Mouse (Mus musculus) megakaryocyte-erythroid progenitor cell, adult 5-6 weeks (primary cell): Measurements from ENCODE around the gene Tnpo1. TPM values are rescaled to one million over a fixed set of nuclear protein-coding genes. Genes with fewer than 3 reads are reported as not detected.
A peak's percentile ranks its signal among the peaks of the same experiment; 100 is the strongest.

ENCODE experiments used
- ATAC-seq: replicated peaks from 2 replicates; pipeline ENCODE4 v1.8.0; 2016; ENCODE audit warnings: mild to moderate bottlenecking, inconsistent platforms; ENCODE audit not compliant: severe bottlenecking, poor library complexity, low FRiP score, low TSS enrichment
- total RNA-seq, 2 experiments: library from RNA; stranded (forward) in 1 of 2; stranded (reverse) in 1 of 2; fragments of 200-1000, 215-1000 nt in 1 of 2; fragments of >200 nt in 1 of 2; fragmentation: Nextera tagmentation in 1 of 2; gene quantifications; 2 replicates each; pipeline ENCODE4 v1.2.3; 2014 to 2017

The Tnpo1 gene
- total RNA-seq, 2 experiments from 2014 or later = 87.0 to 119 TPM

DNA sequence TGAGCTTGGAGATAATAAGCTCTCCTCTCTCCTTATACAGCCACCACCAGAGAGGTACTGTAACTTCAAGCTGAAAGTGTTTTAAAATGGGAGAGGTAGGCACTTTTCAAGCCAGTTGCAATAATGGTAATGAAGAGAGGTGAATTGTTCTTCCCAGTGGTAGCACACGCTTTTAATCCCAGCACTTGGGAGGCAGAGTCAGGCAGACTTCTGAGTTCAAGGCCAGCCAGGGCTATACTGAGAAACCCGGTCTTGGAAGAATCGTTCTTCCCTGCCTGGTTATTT lies 716 bp upstream of the Tnpo1 start:
- ATAC-seq = 0 out of 2 replicates have a peak, but pooled peaks have one; percentile 1

DNA sequence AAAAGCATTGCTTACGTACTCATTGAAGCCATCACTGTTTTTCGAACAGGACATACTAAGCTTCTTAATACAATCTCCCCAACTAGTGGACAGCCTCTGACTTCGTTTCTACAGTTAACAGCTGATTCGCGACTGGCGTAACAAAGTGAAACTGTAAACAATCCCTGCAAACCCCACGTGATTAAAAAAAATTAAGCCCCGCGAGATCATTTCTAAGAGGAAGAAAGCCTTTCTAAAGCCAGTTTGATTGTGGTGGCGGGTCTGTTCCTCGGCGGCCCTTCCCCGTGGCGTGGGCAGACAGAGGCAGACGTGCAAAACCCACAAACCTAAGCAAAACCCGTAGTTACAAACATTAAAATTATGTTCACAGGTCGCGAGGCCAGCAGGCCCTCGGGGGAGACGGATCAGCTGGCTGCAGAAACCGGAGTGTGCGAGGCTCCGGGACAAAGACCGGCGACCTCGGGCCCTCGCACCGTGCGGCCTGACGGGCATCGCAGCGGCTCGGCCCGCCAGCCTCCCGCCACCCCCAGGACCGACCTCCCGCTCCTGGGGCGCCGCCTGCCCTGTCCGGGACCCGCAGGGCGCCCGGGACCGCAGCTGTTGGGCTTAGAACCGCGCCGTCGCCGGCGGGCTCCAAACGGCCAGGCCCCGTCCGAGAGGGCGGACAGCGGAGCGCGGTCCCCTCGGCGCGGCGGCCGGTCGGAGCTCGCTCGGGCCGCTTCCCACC lies 535 bp downstream of the Tnpo1 start:
- peak; percentile 69 for ATAC-seq

DNA sequence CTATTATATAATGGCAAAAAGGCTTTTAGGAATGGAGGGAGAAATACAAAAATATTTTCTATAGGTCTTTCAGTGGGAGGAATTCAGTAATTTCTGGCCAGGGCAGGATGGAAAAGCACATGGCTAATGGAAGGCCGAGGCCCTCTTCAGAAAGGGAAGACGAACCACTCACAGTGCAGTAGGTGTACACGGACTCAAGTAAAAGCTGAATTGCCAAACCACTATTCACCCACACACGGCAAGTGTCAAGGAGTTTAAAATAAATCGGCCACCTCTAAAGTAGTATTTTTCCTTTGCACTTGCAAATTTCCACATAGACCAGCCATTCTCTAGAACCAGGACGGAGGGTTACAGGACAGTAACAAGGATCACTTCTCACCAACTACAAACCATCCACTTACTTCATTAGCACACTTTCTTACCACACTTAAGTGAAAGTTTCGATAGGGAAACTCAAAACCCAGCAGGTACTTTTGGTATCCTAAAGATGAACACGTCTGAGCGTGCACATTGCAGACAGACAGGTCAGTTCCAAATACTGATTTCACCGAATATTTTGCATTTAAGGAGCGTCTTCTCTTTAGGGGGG lies 1.2 kb downstream of the Tnpo1 start:
- no peak for ATAC-seq

DNA sequence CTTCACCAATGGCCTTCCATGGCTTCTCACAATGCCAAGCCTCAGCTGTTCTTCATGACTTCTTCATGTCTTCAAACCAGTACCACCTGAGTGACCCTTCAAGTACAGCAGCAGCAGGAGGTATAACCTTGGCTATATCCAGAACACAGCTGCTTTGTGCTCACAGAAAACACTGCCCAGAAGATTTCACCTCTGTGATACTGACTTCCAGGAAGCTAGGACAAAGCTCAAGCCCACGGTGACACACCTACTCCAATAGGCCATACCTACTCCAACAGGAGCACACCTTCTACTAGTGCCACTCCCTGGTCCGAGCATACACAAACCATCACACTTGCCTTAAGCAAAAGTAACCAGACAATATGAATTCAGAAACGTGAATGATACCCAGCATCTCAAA lies 3.4 kb downstream of the Tnpo1 start:
- ATAC-seq = no peak

DNA sequence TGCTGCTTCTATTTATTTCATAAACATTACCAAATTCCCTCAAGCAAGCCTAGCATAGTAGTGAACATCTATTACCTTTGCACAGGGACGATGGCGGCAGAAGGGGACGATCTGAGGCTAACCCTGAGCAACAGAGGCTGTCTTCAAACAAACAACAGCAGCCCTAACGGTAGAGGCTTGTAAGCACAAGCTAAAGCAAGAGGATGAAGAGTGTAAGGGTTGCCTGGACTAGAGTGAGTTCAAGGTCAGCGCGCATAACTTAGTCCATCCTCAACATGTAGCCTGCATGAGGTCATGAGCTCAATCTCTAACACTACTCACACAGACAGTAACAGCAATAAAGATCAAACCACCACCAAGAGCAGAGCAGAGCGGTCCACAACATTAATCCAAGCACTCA lies 4.9 kb downstream of the Tnpo1 start:
- no peak for ATAC-seq

DNA sequence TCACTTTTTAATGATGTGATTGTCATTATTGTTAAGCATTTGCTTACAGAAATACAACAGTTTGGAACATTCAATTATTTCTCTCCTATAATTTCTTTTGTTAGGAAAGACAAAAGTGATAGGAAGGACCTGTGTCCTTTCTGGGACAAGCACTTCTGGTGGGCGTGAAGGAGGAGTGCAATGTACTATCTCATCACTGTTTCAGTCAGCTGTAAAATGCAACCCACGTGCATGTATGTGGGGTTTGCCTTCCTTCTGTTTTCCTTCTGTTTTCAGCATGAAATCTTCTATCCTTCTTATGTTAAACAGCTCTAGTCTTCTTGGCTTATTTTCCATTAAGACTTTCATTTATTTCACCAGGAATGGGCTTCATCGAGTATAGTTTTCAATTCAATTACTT lies 5.9 kb downstream of the Tnpo1 start:
- ATAC-seq = no peak

DNA sequence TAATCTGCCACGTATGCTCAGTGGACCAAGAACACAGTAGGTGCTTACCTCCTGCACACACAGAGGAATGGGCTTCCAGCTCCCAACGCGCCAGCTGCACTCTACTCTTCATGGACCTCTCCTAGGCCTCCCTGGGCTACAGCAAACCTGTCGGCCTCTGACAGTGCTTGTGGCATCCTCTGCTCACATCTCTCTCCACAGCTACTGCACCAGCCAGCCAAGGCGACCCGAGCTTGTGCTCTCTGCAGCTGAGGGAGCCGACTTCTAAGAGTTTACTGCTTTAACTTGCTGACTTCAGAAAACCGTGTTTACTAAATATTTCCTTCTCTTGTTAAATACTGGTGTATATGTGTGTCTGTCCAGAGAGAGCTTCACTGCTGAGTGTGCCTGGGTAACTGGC lies 6.5 kb downstream of the Tnpo1 start:
- ATAC-seq = no peak

DNA sequence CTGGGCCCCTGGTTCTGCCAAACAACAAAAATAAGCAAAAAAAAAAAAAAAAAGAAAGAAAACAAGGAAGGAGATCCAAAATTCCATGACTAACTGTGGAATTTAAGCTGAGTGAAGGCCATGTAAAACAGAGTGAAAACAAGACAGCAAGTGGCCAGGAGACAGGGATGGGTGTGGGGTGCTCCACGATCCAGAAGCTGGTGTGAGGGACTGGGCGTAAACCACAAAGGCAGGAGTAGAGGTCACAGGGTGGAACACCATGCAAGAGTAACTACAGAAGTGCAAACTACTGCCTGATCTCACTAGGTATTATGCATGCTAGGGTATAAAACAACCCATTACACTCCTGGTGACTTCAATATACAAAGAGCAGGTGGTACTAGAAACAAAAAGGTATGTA lies 8.3 kb downstream of the Tnpo1 start:
- ATAC-seq = 0 out of 2 replicates have a peak, but pooled peaks have one; percentile 44

DNA sequence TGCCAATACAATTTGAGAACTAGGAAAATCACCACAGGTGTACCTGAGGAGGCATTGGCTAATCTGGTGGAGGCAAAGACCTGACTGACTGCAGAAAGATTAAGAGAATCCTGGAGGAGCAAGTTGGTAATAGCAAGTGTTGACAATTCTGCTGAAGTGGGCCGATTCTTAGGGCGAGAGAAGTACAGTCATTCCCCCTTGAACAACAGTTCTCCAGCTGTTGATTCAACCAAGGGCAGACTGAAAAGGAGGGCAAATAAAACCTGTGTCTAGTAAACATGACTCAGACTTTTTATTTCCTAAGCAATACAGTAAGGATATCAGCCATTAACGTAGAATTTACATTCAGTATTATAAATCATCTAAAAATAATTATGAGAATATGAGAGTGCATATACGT lies 10.6 kb downstream of the Tnpo1 start:
- ATAC-seq = no peak

DNA sequence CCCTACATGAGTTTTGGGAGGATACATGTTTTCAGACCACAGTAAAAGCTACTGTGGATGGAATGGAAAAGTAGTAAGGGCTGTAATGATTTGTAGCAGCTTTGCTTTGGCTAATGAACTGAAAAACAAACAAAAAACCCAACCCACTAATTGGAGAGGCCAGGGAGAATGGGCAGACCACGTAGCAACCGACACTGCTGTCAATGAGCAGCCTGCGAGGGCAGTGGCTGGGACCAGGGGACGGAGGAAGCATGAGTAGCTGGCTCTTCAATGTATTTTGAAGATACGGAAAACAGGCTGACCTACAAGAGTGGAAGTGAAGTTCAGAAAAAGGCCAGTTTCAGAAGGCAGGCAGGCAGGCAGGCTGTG lies 11.4 kb downstream of the Tnpo1 start:
- no peak for ATAC-seq

DNA sequence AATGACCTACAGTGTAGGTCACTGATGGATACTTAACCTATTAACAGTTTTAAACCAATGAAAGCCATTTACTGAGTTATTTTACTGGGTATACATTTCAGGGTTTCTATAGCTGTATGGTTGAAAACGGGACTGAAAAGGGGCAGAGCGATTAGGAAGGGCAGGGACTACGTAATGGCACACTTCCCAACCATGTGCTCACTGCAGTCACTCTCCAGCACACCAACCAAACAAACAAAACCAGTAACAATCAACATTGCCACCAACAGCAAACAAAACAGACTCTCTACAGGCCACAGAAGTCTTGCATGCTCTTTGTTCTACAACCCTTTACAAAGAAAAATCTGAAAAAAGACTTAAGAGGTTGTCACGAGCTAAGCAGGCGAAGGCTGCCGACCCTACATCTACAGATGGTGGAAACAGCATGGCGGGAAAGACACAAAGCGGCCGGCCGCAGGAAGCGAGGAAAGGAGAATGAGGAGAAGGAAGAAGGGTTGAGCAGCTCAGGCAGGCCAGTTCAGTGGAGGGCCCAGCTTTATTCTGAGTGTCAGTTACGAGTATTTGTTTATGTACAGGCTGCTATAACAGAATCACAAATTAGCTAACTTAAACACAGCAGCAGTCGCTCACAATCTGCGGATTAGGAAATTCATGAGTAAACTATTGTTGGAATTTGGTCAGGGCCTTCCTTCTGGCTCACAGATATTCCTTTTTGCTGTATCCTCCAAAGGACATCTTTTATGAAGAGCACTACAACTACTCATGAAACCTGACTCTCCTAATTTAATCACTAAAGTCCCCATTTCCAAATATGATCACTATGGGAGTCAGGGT lies 12.0 kb downstream of the Tnpo1 start:
- no peak for ATAC-seq

DNA sequence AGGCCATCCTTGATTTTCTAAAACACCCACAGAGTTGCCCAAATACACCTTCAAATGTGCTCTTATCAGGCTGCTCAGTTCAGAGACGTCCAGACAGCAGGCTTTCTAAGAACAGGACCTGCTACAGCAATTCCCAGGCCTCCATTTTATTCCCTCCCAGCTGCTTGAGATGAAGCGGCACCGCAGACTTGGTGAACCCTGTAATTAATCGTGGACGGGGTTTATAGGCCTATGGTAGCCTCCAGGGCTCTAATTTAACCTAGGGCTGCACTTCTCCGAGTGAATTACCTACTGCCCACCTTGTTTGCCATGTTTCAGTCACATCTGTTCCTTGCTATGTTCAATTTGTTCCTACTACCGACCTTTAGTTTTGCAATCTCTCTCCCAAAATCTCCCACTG lies 13.0 kb downstream of the Tnpo1 start:
- 0 out of 2 replicates have a peak, but pooled peaks have one; percentile 7 for ATAC-seq

DNA sequence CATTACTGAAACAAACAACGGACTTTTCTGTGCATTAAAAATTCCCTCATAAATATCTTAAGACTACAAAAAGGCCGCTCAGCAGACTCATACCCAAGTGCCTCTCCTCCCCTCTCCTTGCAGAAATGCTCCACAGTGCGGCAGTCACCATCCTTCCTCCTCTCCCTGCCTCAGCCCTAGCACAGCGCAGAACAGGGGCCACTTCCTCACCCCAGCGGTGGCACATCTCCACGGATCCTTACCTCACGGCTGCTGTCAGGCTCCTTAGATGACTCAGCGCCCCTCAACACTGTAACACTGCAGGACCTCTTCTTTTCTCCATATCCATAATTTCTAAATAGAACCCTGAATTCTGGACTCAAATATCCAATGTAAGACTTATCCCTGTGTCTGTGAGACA lies 13.6 kb downstream of the Tnpo1 start:
- peak; percentile 85 for ATAC-seq

DNA sequence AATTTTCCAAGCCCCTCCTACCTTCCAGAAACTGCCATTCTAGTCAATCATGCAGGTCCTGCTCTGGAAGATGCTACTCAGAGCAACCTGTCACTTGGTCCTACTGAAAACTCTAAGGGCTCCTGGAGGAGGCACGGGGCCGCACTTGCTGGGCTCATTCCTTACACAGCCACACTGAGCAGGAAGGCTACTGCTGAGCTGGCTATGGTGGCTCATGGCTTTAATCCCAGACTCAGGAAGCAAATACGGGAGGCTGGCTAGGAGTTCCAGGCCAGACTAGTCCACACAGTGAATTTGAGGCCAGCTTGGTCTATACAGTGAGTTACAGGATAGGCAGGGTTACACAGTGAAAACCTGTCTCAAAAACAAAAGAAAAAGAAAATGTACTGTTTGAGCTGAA lies 15.4 kb downstream of the Tnpo1 start:
- no peak for ATAC-seq

DNA sequence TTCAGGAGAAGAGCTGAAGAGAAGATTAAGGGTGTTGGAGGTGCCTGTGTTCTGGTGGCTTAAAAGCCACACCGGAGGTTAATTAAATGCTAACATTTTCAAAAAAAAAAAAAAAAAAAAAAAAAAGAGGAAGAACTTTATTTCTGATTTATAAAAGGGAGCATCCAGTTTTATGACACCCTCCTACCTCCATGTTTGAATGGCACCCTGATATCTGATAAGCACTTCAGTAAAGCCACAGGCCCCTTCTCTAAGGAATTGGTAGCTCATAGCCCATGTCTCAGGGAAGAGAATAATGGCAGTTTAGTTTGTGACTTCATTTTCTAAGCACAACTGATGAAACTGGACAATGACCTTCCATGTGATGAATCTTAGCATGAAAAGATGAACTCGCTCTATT lies 21.6 kb downstream of the Tnpo1 start:
- ATAC-seq = no peak

DNA sequence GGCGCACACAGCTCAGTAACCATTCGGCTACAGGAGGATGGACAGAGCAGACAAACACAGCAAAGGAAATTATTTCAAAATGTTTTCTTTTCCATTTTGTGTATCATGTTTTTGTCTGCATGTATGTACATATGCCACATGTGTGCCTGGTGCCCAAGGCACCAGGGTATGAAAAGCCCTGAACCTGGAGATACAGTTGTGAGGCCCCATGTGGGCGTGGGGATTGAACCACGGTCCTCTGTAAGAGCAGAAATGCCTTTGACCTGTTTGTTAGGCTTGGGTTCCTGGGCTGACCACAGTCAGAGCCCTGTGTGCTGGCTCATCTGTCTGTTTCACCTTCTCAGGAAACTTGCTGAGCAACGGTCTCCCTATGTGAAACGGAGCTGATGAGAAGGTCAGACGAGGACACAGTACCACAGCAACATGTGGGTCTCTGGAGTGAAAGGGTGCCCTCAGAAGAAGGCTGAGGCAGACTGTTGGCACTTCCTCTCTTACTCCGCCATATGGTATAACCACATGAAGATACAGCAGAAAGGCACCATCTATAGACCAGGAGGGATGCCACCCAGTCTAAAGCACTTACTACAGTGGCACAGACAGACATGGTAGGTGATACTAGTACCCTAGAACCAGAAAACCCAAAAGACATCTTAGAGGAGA lies 23.7 kb downstream of the Tnpo1 start:
- ATAC-seq = peak; percentile 73

DNA sequence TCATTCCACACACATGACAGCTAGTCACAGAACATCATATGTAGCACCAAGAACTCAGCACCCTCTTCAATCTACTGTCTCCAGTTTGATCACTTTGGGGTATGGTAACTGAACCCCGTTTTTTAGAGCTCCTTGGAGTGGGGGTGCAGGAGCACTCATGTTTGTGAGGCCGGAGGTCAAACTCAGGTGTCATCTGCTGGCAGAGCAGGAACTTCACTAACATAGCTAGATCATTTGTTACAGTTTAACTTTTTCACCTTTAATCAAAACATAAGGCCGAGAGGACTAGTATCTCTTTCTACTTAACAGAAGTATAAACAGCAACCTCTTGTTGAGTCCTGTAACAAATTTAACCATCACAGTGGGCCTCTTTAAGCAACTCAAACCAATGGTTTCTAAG lies 26.6 kb downstream of the Tnpo1 start:
- ATAC-seq = no peak

DNA sequence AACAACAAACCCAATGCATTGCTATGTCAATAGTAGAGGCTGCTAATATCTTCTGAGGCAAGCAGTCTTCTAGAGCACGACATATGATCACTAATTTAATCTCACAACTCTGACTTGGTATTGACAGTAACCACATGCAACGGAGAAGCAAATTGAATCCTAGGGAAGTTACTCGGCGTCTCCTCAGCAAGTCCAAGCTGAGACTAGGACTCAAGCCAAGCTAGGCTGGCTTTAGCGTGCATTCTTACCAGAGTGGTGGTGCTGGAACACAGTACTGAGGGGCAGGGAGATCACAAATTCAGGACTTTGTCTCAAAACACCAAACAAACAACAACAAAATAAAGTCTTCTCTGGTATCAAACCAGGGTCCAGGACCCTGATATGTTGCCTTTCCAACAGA lies 28.6 kb downstream of the Tnpo1 start:
- ATAC-seq = no peak

DNA sequence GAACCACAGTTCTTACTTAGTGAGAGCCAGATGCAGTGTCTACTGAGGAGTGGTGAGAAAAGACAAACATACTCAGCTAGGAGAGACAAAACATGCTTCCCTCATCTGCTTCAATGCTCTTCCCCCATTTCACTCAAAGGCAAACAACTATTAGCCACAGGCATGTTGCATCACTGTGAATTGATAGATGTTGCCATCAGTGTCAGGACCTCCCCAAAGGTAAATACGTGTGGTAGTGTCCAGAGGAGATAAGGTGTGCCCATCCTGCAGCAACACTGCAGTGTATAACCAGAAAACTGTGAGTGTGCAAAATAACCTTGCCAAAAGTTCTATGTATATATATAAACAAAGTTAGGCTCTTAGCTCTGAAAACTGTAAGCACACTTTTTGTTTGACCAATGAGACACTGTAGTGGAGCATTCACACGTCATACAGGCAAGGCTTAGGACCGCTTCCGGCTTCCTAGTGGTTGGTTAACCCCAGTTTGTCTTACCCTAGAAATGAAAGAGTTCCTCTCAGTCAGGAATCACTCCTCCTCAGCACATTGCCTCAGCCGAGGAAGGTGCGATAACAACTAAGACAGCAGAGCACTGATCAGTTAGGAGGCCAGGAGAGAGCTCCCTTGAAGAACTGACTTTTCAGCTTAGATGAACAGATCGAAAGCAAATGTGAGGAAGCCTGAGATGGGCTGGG lies 29.6 kb downstream of the Tnpo1 start:
- ATAC-seq = peak; percentile 65

DNA sequence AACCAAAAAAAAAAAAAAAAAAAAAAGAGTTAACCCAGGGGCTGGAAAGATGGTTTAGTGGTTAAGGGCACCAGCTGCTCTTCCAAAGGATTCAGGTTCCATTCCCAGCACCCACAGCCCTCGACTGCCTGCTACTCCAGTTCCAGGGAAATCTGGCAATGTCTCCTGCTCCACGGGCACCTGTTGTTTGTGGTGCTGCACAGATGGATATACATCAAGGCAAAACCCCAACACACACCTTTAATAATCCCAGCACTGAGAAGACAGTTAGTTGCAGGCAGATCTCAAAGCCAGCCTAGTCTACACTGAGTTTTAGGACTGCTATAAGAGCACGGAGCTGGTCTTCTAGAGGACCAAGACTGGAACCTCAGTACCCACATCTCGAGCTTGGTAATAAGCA lies 30.2 kb downstream of the Tnpo1 start:
- no peak for ATAC-seq
